Mouse (Mus musculus): ENCODE measurements around the gene Gpc6.
"Not testable (repeated sequence)": the region's sequence is repeated elsewhere in the genome, so short reads cannot be mapped to it uniquely, and the experiment has no call there.

Gene Gpc6

DNA sequence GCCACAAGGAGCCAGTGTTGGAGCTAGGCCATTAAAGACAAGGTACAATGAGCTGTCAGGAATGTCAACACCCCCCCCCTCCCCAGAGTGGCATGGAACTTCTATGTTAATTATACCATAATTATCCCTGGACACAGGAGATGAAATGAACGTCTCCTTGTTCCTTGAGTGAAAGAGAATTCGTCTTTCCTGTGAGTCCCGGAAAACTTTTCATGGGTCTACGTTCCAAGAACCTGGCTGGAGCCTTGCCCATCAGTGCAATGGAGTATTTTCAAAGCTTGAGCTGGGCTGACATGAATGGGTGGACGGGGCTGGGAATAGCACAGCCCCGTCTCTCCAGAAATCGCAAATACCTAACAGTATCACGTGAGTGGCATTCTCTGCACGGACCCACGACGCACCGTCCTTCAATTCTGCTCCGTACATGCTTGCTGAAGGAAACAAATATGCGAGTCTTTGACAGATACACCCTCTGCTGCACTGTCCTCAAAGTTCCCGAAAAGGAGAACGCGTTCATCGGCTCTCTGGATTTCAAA lies 444.3 kb downstream of the Gpc6 start:
- no peak for DNase-seq (ENCODE audit: low spot score)

DNA sequence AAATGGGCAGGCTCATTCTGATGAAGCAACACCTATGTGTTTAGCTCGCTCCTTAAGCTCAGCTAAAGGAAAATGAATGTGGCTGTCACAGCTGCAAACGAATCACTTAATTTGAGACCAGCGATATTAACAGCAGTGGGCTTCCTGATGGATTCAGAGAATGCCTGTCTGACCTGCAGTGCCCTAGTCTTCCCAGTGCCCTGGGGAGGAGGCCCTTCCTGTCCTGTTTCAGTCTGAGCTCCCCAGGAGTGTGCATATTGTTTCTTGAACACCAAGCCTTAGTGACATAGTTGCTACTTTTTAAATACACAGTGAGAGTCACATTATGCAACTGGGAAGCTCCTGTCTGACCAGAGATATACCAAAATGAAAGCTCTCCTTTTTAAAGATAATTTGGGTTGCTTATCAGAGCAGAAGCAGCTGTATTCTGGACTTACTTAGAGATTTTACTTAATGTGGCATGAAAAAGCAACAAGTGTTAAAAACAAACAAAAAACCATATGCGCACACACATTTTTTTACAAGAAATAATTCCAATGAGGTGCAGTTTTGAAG lies 451.8 kb downstream of the Gpc6 start:
- no peak for DNase-seq (ENCODE audit: low spot score)

GRCm38 (mm10) chr14:117379979-117380378 lies 454.9 kb downstream of the Gpc6 start:
- DNase-seq (ENCODE audit: low spot score), result no peak

GRCm38 (mm10) chr14:117383188-117383587 lies 458.1 kb downstream of the Gpc6 start:
- no peak for DNase-seq (ENCODE audit: low spot score)

- peak; percentile 15 for DNase-seq (ENCODE audit: low spot score)
These were observed 459.1 kb downstream of the Gpc6 start for GRCm38 (mm10) chr14:117384096-117384770.

GRCm38 (mm10) chr14:117385731-117386270 lies 460.7 kb downstream of the Gpc6 start:
- DNase-seq (ENCODE audit: low spot score), result no peak

- no peak for DNase-seq (ENCODE audit: low spot score)
These were observed 465.7 kb downstream of the Gpc6 start for GRCm38 (mm10) chr14:117390794-117391320.

- DNase-seq (ENCODE audit: low spot score), result no peak
These were observed 466.3 kb downstream of the Gpc6 start for GRCm38 (mm10) chr14:117391412-117391811.

DNA sequence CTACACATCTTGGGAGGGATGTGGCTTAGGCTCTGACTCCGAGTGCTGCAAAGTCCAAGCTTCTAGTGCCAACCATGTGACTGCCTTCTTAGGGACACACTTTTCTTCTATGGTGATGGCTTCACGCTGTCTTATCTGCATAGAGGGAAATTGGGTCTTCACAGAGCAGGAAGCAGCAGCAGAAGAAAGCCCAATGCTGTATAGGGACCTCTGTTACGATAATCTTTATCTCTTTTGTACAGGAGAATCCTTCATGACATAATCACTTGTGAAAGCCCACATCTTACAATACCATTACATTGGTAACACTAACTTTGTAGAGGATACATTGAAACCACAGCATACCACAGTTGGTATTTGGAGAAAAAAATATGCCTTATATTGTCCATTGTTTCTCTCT lies 472.1 kb downstream of the Gpc6 start:
- DNase-seq (ENCODE audit: low spot score), result no peak

DNA sequence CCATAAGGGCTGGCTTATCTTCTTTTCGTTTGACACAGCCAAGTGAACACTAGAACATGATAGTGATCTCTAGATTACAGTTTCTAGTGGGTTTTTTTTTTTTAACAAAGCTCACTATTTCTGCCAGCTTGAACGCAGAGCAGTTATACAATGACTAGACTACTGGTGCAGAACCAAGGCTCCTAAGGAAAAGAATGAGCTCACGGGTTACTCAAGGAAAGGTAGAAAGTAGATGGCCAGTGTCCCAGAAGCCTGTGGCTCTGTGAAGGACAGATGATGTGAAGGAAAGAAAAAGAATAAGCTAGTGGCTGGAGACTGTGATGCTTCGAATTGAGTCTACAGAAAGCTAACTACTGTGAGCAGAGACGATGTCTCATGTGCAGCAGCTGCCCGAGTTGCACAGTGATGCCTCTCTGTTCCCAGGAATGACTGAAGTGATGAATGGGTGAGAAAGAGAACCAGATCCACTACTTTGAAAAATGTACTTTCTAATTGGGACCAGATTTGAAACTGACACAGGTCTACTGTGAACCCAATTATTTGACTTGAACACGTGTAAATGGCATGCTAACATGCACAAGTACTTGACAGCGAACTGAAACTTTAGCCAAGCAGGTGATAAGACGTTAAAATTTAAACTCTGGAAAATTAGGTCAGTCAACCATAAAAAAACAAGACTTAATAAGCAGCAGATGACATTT lies 482.9 kb downstream of the Gpc6 start:
- no peak for DNase-seq (ENCODE audit: low spot score)

GRCm38 (mm10) chr14:117408525-117408835 lies 483.4 kb downstream of the Gpc6 start:
- no peak for DNase-seq (ENCODE audit: low spot score)

DNA sequence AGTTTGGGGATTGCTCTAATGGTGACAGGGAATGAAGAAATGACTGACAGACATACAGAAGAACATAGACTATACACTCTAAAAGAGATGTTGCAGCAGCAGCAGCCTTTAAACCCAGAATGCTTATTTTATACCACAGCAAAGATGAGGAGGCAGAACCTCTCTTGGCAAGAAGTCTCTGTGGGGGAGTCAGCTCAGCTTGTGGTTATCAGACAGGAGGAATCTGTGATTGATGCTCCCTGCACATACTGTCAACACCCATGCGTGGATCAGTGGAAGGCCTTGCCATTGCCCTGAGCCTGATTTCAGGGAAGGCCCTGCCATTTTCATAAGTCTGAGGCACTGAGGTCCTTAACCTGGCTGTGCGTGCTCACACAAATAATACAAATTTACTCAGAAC lies 484.7 kb downstream of the Gpc6 start:
- no peak for DNase-seq (ENCODE audit: low spot score)

- no peak for DNase-seq (ENCODE audit: low spot score)
These were observed 485.4 kb downstream of the Gpc6 start for GRCm38 (mm10) chr14:117410511-117410910.

DNA sequence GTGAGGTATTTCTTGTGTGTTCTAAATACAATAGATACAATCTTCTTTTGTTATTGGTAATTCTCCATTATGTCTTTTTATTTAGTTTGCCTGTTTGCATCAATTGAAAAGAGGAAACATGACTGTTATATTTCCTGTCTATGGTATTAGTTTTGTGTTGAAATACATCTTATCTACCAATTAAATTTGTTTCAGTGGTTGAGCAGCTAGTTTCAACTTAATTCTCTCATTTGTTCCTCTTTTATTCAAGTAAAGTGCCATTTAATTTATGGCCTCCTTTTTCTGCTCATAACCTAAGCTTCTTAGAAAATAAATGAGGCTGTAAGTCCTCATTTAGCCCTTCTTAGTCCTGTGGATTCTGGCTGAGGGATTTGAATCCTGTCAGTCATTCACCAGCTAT lies 489.9 kb downstream of the Gpc6 start:
- DNase-seq (ENCODE audit: low spot score), result no peak

- no peak for DNase-seq (ENCODE audit: low spot score)
These were observed 494.6 kb downstream of the Gpc6 start for GRCm38 (mm10) chr14:117419561-117420218.

- DNase-seq (ENCODE audit: low spot score), result no peak
These were observed 496.1 kb downstream of the Gpc6 start for GRCm38 (mm10) chr14:117421170-117421569.

DNA sequence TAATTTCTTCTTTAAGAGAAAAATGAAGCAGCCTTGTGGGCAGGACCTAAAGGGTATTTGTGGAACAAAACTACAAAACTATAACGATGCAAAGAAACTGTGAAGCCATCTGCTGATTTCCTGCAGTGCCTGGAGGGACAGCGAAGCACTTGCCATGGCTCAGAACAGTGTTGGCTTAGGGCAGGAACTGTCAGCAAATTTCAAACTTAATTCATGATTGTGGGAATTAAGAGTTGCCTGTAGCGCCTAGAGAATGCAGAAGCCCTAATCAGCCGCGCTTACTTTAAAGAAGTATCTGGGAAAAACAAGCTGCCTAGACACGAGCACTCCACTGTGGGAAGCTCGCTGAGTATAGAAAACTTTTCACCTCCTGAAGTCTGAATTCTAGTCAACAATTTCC lies 501.0 kb downstream of the Gpc6 start:
- DNase-seq (ENCODE audit: low spot score), result no peak

GRCm38 (mm10) chr14:117427776-117428175 lies 502.7 kb downstream of the Gpc6 start:
- DNase-seq (ENCODE audit: low spot score), result no peak

GRCm38 (mm10) chr14:117435739-117436138 lies 510.6 kb downstream of the Gpc6 start:
- DNase-seq (ENCODE audit: low spot score), result peak; percentile 4

DNA sequence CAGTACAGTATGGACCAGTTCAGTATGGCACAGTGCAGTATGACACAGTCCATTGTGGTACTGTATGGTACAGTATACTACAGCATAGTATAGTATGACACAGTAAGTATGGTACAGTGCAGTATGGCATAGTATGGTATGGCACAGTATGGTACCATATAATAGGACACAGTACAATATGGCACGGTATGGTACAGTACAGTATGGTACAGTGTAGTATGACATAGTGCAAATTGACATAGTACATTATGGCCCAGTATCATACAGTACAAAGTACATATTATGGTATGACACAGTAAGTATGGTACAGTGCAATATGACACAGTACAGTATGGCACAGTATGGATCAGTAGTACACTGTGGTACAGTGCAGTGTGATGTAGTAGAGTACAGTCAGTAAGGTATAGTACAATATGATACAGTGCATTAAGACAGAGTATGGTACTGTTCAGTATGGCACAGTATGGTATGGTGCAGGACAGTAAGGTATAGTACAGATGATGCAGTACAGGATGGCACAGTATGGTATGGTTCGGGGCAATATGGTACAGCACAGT lies 521.6 kb downstream of the Gpc6 start:
- not testable (repeated sequence) for DNase-seq (ENCODE audit: low spot score)

DNA sequence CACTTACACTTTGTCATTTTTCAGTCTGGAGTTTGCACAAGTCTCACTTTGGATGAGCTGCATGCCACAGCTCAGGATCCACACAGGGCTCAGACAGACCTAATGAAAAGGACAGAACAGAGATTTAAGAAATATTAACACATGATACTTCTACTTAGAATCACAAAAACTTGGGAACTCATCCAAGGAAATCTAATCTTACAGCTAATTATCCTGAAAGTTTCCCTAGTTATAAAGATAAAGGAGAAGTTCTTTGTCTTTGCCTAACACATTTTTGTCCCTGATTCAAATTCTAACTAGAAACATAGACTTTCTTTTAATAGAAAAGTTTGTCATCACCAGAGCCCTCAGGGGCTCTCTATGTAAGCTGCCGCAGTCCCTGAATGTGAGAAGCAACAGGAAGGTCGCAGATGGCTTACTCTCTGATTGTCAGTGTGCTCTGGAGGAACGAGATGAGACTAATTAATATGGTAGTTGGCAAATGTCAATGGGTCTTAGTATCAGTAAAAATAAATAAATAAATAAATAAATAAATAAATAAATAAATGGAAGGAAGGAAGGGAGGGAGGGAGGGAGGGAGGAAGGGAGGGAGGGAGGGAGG lies 526.4 kb downstream of the Gpc6 start:
- no peak for DNase-seq (ENCODE audit: low spot score)

GRCm38 (mm10) chr14:117452150-117452549 lies 527.0 kb downstream of the Gpc6 start:
- no peak for DNase-seq (ENCODE audit: low spot score)

Data from testis, postnatal 14 days (tissue).